Mouse (Mus musculus): Measurements from ENCODE around the gene Gm27021. TPM values are rescaled to one million over a fixed set of nuclear protein-coding genes. Genes with fewer than 3 reads are reported as not detected.

Gm27021 gene
- total and polyA plus RNA-seq, 3 experiments: 0.21 to 0.54 TPM; not detected in 1

DNA sequence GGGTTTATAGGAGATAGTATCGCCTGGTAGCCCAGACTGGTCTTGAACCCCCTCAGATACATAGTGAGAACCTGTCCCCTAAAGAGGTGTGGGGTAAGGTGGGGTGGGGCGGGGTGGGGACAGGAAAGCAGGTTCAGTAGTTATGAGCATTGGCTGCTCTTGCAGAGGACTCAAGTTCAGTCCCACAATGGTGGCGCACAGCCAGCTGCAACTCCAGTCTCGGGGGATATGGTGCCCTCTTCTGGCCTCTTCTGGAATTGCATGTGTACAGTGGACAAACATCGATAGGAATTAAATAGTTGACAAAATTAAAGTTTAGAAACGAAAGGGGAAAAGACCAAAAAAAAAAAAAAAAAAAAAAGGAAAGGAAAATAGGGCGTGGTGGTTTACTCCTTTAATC is 68.4 kb downstream of the Gm27021 start (continued):
- no peak for TF ChIP-seq NELFE (IDR thresholded peaks at IDR 0.05; ENCODE audit: low read depth, low read length)

DNA sequence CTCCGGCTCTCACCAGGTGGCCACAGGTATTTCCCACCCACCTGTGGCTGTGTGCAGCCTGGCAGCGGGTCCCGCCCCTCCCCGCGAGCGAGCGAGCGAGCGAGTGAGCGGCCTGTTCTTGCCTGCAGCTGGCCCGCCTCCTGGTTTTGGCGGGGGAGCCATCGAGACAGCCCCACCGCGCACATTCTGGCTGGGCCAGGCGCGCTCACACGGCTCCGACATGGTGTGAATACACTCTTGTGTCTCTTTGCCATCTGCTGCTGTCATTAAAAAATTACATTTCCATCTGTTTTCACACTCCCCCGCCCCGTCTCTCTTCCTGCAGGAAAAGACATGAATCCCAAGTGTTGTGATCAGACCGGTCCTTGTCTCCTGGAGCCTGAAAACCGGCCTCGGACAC is 69.3 kb downstream of the Gm27021 start:
- Histone ChIP-seq H3K27ac (ENCODE audit: control insufficient read depth, low read depth, low read length) (no peak overlapping the region), H3K27me3 (ENCODE audit: control insufficient read depth in 1 of 2, insufficient read depth in 2 of 2, low read length in 2 of 2) (no peaks in the 10 kb centered on the region), H3K9ac (ENCODE audit: control insufficient read depth, low read depth, low read length, poor library complexity, severe bottlenecking) (no peak overlapping the region), H3K4me3 (ENCODE audit: control insufficient read depth in 1 of 2, insufficient read depth in 1 of 2, low read depth in 2 of 2, low read length in 2 of 2) (no peak overlapping the region), H3K79me2 (ENCODE audit: control insufficient read depth, insufficient read depth, low read length, poor library complexity) (no peaks in the 10 kb centered on the region), H3K36me3 (ENCODE audit: control insufficient read depth in 1 of 2, insufficient read depth in 2 of 2, low read length in 2 of 2) (no peaks in the 10 kb centered on the region; a peak in 1 of 4 replicates), H3K4me1 (ENCODE audit: control insufficient read depth in 1 of 2, insufficient read depth in 2 of 2, low read length in 2 of 2) (no peaks in the 10 kb centered on the region), H3K9me3 (replicated peaks; ENCODE audit: insufficient read depth, low read length) (no peaks in the 10 kb centered on the region)
- DNase-seq (ENCODE audit: low read depth, low spot score): no peak
- TF ChIP-seq USF1 (IDR thresholded peaks at IDR 0.05; ENCODE audit: low read depth, low read length) (no peak), ELF1 (IDR thresholded peaks at IDR 0.05; ENCODE audit: low read depth, low read length) (no peak), CHD2 (IDR thresholded peaks at IDR 0.05; ENCODE audit: low read length) (no peak), CTCF (IDR thresholded peaks at IDR 0.05 in 2 of 3, conservative IDR thresholded peaks at IDR 0.05 in 1 of 3; ENCODE audit: control insufficient read depth in 1 of 3, insufficient read depth in 1 of 3, low read depth in 2 of 3, low read length in 3 of 3, poor library complexity in 1 of 3, severe bottlenecking in 1 of 3) (no peak), RCOR1 (IDR thresholded peaks at IDR 0.05; ENCODE audit: low read depth, low read length) (no peak), HCFC1 (IDR thresholded peaks at IDR 0.05; ENCODE audit: low read depth, low read length) (no peak), BHLHE40 (IDR thresholded peaks at IDR 0.05; ENCODE audit: borderline replicate concordance, low read depth, low read length) (no peak), SIN3A (IDR thresholded peaks at IDR 0.05; ENCODE audit: low read length) (no peak), MEF2A (IDR thresholded peaks at IDR 0.05; ENCODE audit: extremely low read depth, insufficient replicate concordance, low read depth, low read length, poor library complexity, severe bottlenecking) (no peak)

DNA sequence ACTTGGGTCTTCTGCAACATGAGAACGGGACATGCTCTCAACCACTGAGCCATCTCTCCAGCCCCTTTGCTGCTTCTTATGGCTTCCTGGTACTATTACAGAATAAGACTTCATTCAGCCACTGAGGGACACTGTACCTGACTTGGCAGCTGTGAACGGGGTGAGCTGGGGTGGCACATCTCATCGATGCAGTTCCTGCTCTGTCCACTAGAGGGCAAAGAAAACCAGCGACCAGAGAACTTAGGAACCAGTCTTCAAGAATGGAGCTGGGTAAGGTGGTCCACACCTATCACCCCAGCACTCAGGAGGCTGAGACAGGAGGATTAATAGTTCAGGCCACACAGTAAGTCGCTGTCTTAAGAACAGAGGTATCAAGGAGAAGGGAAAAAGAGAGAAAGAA is 71.9 kb downstream of the Gm27021 start:
- Histone ChIP-seq H3K4me1 (ENCODE audit: control insufficient read depth in 1 of 2, insufficient read depth in 2 of 2, low read length in 2 of 2) (no peaks in the 10 kb centered on the region), H3K27me3 (ENCODE audit: control insufficient read depth in 1 of 2, insufficient read depth in 2 of 2, low read length in 2 of 2) (no peaks in the 10 kb centered on the region), H3K9me3 (replicated peaks; ENCODE audit: insufficient read depth, low read length) (no peaks in the 10 kb centered on the region), H3K27ac (ENCODE audit: control insufficient read depth, low read depth, low read length) (no peak overlapping the region), H3K9ac (ENCODE audit: control insufficient read depth, low read depth, low read length, poor library complexity, severe bottlenecking) (no peak overlapping the region), H3K79me2 (ENCODE audit: control insufficient read depth, insufficient read depth, low read length, poor library complexity) (no peaks in the 10 kb centered on the region), H3K36me3 (ENCODE audit: control insufficient read depth in 1 of 2, insufficient read depth in 2 of 2, low read length in 2 of 2) (no peaks in the 10 kb centered on the region; a peak in 1 of 4 replicates), H3K4me3 (ENCODE audit: control insufficient read depth in 1 of 2, insufficient read depth in 1 of 2, low read depth in 2 of 2, low read length in 2 of 2) (no peak overlapping the region)
- peak; percentile 83 for DNase-seq (ENCODE audit: low read depth, low spot score)
- TF ChIP-seq GABPA (IDR thresholded peaks at IDR 0.05; ENCODE audit: low read depth, low read length) (no peak), CTCF (IDR thresholded peaks at IDR 0.05 in 2 of 3, conservative IDR thresholded peaks at IDR 0.05 in 1 of 3; ENCODE audit: control insufficient read depth in 1 of 3, insufficient read depth in 1 of 3, low read depth in 2 of 3, low read length in 3 of 3, poor library complexity in 1 of 3, severe bottlenecking in 1 of 3) (peak; percentile 75 to 96 (median 85)), ZC3H11A (IDR thresholded peaks at IDR 0.05; ENCODE audit: low read depth, low read length) (peak; percentile 32; the same call in 1 of the 2 replicates), MAX (IDR thresholded peaks at IDR 0.05; ENCODE audit: low read length) (0 out of 2 replicates have a peak, but pooled peaks have one; percentile 25), CHD1 (IDR thresholded peaks at IDR 0.05; ENCODE audit: low read depth, low read length) (no peak), MYC (IDR thresholded peaks at IDR 0.05; ENCODE audit: low read depth, low read length) (no peak), GATA1 (IDR thresholded peaks at IDR 0.05; ENCODE audit: low read depth, low read length) (no peak), SMC3 (IDR thresholded peaks at IDR 0.05; ENCODE audit: low read depth, low read length) (peak; percentile 73), RAD21 (IDR thresholded peaks at IDR 0.05; ENCODE audit: low read depth, low read length) (peak; percentile 30), RCOR1 (IDR thresholded peaks at IDR 0.05; ENCODE audit: low read depth, low read length) (no peak), POLR2AphosphoS2 (IDR thresholded peaks at IDR 0.05; ENCODE audit: low read length) (no peak), POLR2AphosphoS5 (IDR thresholded peaks at IDR 0.05; ENCODE audit: borderline replicate concordance, low read depth, low read length) (no peak), E2F4 (IDR thresholded peaks at IDR 0.05; ENCODE audit: borderline replicate concordance, low read depth, low read length) (no peak), ZKSCAN1 (IDR thresholded peaks at IDR 0.05; ENCODE audit: low read depth, low read length) (no peak), NELFE (IDR thresholded peaks at IDR 0.05; ENCODE audit: low read depth, low read length) (no peak), EP300 (IDR thresholded peaks at IDR 0.05; ENCODE audit: low read depth in 1 of 2, low read length in 2 of 2) (no peak)

All from MEL (cell line).